Mouse (Mus musculus): ENCODE results near the gene P2rx2. TPM values are rescaled to one million over a fixed set of nuclear protein-coding genes. Genes with fewer than 3 reads are reported as not detected.

Gene P2rx2
- polyA plus RNA-seq (2014; fragmentation: Illumina TruSeq; extraction: RNeasy Lipid Tissue Mini Kit (QIAGEN cat#74804); ENCODE audit: low read depth, low replicate concordance), result 37.7 TPM

DNA sequence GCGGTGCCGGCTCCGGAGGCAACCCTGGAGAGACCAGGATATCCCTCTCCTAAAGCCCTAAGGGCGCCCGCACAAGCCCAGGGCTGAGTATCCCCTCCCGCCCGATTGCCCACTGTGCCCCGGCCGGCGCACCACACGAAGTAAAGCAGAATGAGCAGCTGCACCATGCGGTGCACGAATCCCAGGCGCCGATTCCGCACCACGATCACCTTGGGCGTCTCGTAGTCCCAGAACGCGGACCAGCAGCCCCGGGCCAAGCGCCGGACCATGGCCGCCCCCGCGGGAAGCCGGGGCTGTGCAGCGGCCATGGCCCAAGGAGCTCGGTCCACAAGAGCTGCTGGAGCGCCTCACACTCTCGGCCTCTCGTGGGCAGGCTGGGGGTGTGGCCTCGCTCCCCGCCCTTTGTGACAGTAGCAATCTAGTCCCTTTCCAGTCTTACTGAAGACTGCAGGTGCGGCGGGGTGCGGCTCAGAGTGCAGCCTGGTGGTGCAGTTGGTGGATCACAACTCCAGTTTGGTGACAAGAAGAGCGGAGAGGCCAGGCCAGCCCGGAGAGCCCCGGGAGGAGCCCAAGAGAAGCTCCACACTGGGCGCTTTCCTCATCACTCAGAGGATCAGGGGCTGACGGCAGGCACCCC, at the start of gene P2rx2:
Gene P2rx2 (minus strand): TSS at position 565 of the 637 bp plus-strand sequence.

DNA sequence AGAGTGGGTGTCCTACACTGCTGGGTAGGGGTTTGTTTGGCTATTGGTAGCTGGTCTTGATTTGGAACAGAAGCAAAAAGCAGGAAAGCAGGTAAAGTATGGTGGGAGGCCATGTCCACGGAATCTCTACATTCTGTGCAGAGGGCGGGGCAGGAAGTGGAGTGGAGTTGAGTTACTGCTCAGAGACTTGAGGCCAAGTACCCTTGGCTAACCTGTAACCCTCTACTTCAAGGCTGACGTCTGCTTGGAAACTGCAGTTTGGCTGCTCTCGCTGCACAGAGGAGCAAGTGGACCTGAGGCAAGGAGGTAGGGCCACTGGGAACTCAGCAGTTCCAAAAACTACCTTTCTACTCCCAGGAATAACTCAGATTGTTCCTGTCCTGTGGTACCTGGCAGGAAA, 1.5 kb upstream of the P2rx2 start, which contains the start of gene Lrcol1:
Gene Lrcol1 (plus strand): TSS at position 207 of the 400 bp plus-strand sequence.

Other genes starting within 250 kb of the P2rx2 start
- gene Gm35315, start 248.8 kb downstream of the P2rx2 start, polyA plus RNA-seq (2014; fragmentation: Illumina TruSeq; extraction: RNeasy Lipid Tissue Mini Kit (QIAGEN cat#74804); ENCODE audit: low read depth, low replicate concordance), result 1.4 TPM
- gene Plcxd1, start 243.2 kb downstream of the P2rx2 start, polyA plus RNA-seq (2014; fragmentation: Illumina TruSeq; extraction: RNeasy Lipid Tissue Mini Kit (QIAGEN cat#74804); ENCODE audit: low read depth, low replicate concordance), result 3.5 TPM
- 23.2 TPM for gene Gtpbp6, start 235.0 kb downstream of the P2rx2 start, polyA plus RNA-seq (2014; fragmentation: Illumina TruSeq; extraction: RNeasy Lipid Tissue Mini Kit (QIAGEN cat#74804); ENCODE audit: low read depth, low replicate concordance)
- gene Zfp605, start 233.1 kb downstream of the P2rx2 start, polyA plus RNA-seq (2014; fragmentation: Illumina TruSeq; extraction: RNeasy Lipid Tissue Mini Kit (QIAGEN cat#74804); ENCODE audit: low read depth, low replicate concordance), result 5.6 TPM
- 30.0 TPM for gene Chfr, start 207.4 kb downstream of the P2rx2 start, polyA plus RNA-seq (2014; fragmentation: Illumina TruSeq; extraction: RNeasy Lipid Tissue Mini Kit (QIAGEN cat#74804); ENCODE audit: low read depth, low replicate concordance)
- gene Golga3, start 166.5 kb downstream of the P2rx2 start, polyA plus RNA-seq (2014; fragmentation: Illumina TruSeq; extraction: RNeasy Lipid Tissue Mini Kit (QIAGEN cat#74804); ENCODE audit: low read depth, low replicate concordance), result 20.7 TPM
- gene Ankle2, start 112.2 kb downstream of the P2rx2 start, polyA plus RNA-seq (2014; fragmentation: Illumina TruSeq; extraction: RNeasy Lipid Tissue Mini Kit (QIAGEN cat#74804); ENCODE audit: low read depth, low replicate concordance), result 20.8 TPM
- 27.7 TPM for gene Pgam5, start 73.3 kb downstream of the P2rx2 start, polyA plus RNA-seq (2014; fragmentation: Illumina TruSeq; extraction: RNeasy Lipid Tissue Mini Kit (QIAGEN cat#74804); ENCODE audit: low read depth, low replicate concordance)
- 49.1 TPM for gene Pxmp2, start 57.0 kb downstream of the P2rx2 start, polyA plus RNA-seq (2014; fragmentation: Illumina TruSeq; extraction: RNeasy Lipid Tissue Mini Kit (QIAGEN cat#74804); ENCODE audit: low read depth, low replicate concordance)
- 4.7 TPM for gene Pole, start 56.9 kb downstream of the P2rx2 start, polyA plus RNA-seq (2014; fragmentation: Illumina TruSeq; extraction: RNeasy Lipid Tissue Mini Kit (QIAGEN cat#74804); ENCODE audit: low read depth, low replicate concordance)
- gene Lrcol1, start 1.5 kb upstream of the P2rx2 start, polyA plus RNA-seq (2014; fragmentation: Illumina TruSeq; extraction: RNeasy Lipid Tissue Mini Kit (QIAGEN cat#74804); ENCODE audit: low read depth, low replicate concordance), result 279 TPM
- gene Fbrsl1, start 105.3 kb upstream of the P2rx2 start, polyA plus RNA-seq (2014; fragmentation: Illumina TruSeq; extraction: RNeasy Lipid Tissue Mini Kit (QIAGEN cat#74804); ENCODE audit: low read depth, low replicate concordance), result 49.2 TPM
- gene Galnt9, start 201.1 kb upstream of the P2rx2 start, polyA plus RNA-seq (2014; fragmentation: Illumina TruSeq; extraction: RNeasy Lipid Tissue Mini Kit (QIAGEN cat#74804); ENCODE audit: low read depth, low replicate concordance), result 3.1 TPM

Measured in adipose tissue, adult 10 weeks (tissue).